Mouse (Mus musculus): ENCODE data around the gene Tmem132d. TPM values are rescaled to one million over a fixed set of nuclear protein-coding genes. Genes with fewer than 3 reads are reported as not detected.

The Tmem132d gene
- polyA plus RNA-seq, 1 experiment: 0.12 TPM

GRCm38 (mm10) chr5:128407546-128407945, 25.3 kb downstream of the Tmem132d start:
- no peak for DNase-seq (ENCODE audit: low read depth)

GRCm38 (mm10) chr5:128405071-128405470, 27.8 kb downstream of the Tmem132d start:
- DNase-seq (ENCODE audit: low read depth): no peak

- DNase-seq (ENCODE audit: low read depth): no peak
Observed at GRCm38 (mm10) chr5:128404223-128404622, 28.7 kb downstream of the Tmem132d start.

GRCm38 (mm10) chr5:128392372-128392771, 40.5 kb downstream of the Tmem132d start:
- DNase-seq (ENCODE audit: low read depth): no peak

- no peak for DNase-seq (ENCODE audit: low read depth)
Observed at GRCm38 (mm10) chr5:128389665-128390064, 43.2 kb downstream of the Tmem132d start.

- no peak for DNase-seq (ENCODE audit: low read depth)
Observed at GRCm38 (mm10) chr5:128388358-128389141, 44.3 kb downstream of the Tmem132d start.

- DNase-seq (ENCODE audit: low read depth): no peak
Observed at GRCm38 (mm10) chr5:128369814-128370213, 63.1 kb downstream of the Tmem132d start.

GRCm38 (mm10) chr5:128369111-128369510, 63.8 kb downstream of the Tmem132d start:
- DNase-seq (ENCODE audit: low read depth): no peak

- DNase-seq (ENCODE audit: low read depth): no peak
Observed at GRCm38 (mm10) chr5:128365261-128365985, 67.5 kb downstream of the Tmem132d start.

GRCm38 (mm10) chr5:128360946-128361675, 71.8 kb downstream of the Tmem132d start:
- no peak for DNase-seq (ENCODE audit: low read depth)

GRCm38 (mm10) chr5:128348835-128349234, 84.0 kb downstream of the Tmem132d start:
- no peak for DNase-seq (ENCODE audit: low read depth)

GRCm38 (mm10) chr5:128336841-128337240, 96.0 kb downstream of the Tmem132d start:
- DNase-seq (ENCODE audit: low read depth): no peak

- DNase-seq (ENCODE audit: low read depth): no peak
Observed at GRCm38 (mm10) chr5:128332766-128333165, 100.1 kb downstream of the Tmem132d start.

GRCm38 (mm10) chr5:128330351-128330750, 102.5 kb downstream of the Tmem132d start:
- DNase-seq (ENCODE audit: low read depth): no peak

GRCm38 (mm10) chr5:128302387-128302786, 130.5 kb downstream of the Tmem132d start:
- no peak for DNase-seq (ENCODE audit: low read depth)

- DNase-seq (ENCODE audit: low read depth): no peak
Observed at GRCm38 (mm10) chr5:128291191-128291590, 141.7 kb downstream of the Tmem132d start.

GRCm38 (mm10) chr5:128273255-128273654, 159.6 kb downstream of the Tmem132d start:
- DNase-seq (ENCODE audit: low read depth): no peak

- DNase-seq (ENCODE audit: low read depth): no peak
Observed at GRCm38 (mm10) chr5:128267366-128267765, 165.5 kb downstream of the Tmem132d start.

- no peak for DNase-seq (ENCODE audit: low read depth)
Observed at GRCm38 (mm10) chr5:128244219-128244618, 188.7 kb downstream of the Tmem132d start.

- DNase-seq (ENCODE audit: low read depth): no peak
Observed at GRCm38 (mm10) chr5:128236638-128237335, 196.1 kb downstream of the Tmem132d start.

GRCm38 (mm10) chr5:128235611-128236010, 197.3 kb downstream of the Tmem132d start:
- DNase-seq (ENCODE audit: low read depth): no peak

- no peak for DNase-seq (ENCODE audit: low read depth)
Observed at GRCm38 (mm10) chr5:128233101-128233500, 199.8 kb downstream of the Tmem132d start.
